Mouse (Mus musculus) E14TG2a.4 (cell line): ENCODE results near the gene Zc3h18.

Source experiments
- CTCF ChIP-seq: conservative IDR thresholded peaks from 2 replicates; pipeline ENCODE4 v1.5.1; 2014; ENCODE audit warnings: low read length
- NANOG ChIP-seq: IDR thresholded peaks from 2 replicates; pipeline ENCODE4 v1.6.1; 2014; ENCODE audit warnings: borderline replicate concordance, low read length, mixed read lengths
- POU5F1 ChIP-seq: IDR thresholded peaks from 2 replicates; pipeline ENCODE4 v1.6.1; 2014; ENCODE audit warnings: low read length, borderline replicate concordance

DNA sequence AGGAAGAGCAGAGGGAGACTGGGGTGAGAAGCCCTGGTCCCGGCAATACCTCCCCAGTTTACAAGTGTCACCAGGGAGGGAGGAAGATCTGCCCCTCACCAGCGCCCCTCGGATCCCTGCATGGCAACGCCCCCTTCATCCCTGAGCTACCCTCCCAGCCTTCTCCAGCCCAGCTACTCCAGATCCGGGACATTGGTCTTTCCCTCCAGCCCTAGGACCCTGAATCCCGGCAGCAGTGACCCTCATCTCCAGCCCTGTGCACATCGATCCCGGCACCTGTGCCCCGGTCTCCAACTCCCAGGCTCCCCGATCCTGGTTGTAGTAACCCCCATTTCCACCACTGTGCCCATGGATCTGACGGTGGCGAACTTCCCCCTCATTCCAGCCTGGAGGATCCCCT lies 66.4 kb downstream of the Zc3h18 start:
- TF ChIP-seq NANOG (no peak), CTCF (no peak), POU5F1 (no peak)
